Mouse (Mus musculus): ENCODE results near the gene Sept8. TPM values are rescaled to one million over a fixed set of nuclear protein-coding genes. Genes with fewer than 3 reads are reported as not detected.

Gene Sept8
- polyA plus RNA-seq, 1 experiment from 2014 or later, result 21.6 TPM

- ATAC-seq (ENCODE audit: low FRiP score) (peak; percentile 24; the same call in 1 of the 2 replicates), DNase-seq (ENCODE audit: low spot score) (peak; percentile 42)
- no peak overlapping the region for H3K9ac ChIP-seq
- no peaks in the 10 kb centered on the region for H3K9me3 ChIP-seq (ENCODE audit: control insufficient read depth, low read length)
- H3K4me3 ChIP-seq (replicated peaks; ENCODE audit: low read length), result no peak overlapping the region
- no peaks in the 10 kb centered on the region for H3K36me3 ChIP-seq (replicated peaks; ENCODE audit: control insufficient read depth, insufficient read depth)
- no peak overlapping the region for H3K4me2 ChIP-seq (replicated peaks)
- H3K27ac ChIP-seq, result 0 out of 2 replicates have a peak overlapping the region, but pooled peaks have one; percentile 16
- H3K4me1 ChIP-seq (replicated peaks; ENCODE audit: control insufficient read depth, insufficient read depth, low read length), result peaks cover 12% of the 10 kb centered on the region; the same call in 1 of the 2 replicates
- 4% methylated on average over 8 of the region's 8 CpGs for WGBS
- peaks cover 23% of the 10 kb centered on the region for H3K27me3 ChIP-seq (ENCODE audit: control insufficient read depth, insufficient read depth, low read length)
Measured at GRCm38 (mm10) chr11:53491954-53492401, 27.1 kb upstream of the Sept8 start.

GRCm38 (mm10) chr11:53493243-53493955 is 25.7 kb upstream of the Sept8 start:
- DNase-seq (ENCODE audit: low spot score), result no peak
- H3K4me2 ChIP-seq (replicated peaks), result no peak overlapping the region
- H3K27me3 ChIP-seq (ENCODE audit: control insufficient read depth, insufficient read depth, low read length), result peaks cover 13% of the 10 kb centered on the region
- no peak overlapping the region for H3K4me3 ChIP-seq (replicated peaks; ENCODE audit: low read length)
- no peak overlapping the region for H3K27ac ChIP-seq
- H3K36me3 ChIP-seq (replicated peaks; ENCODE audit: control insufficient read depth, insufficient read depth), result no peaks in the 10 kb centered on the region
- 18% methylated on average over 3 of the region's 3 CpGs for WGBS
- 0 out of 2 replicates have a peak, but pooled peaks cover 9% of the 10 kb centered on the region for H3K4me1 ChIP-seq (replicated peaks; ENCODE audit: control insufficient read depth, insufficient read depth, low read length)
- no peak for ATAC-seq (ENCODE audit: low FRiP score)
- no peak overlapping the region for H3K9ac ChIP-seq
- H3K9me3 ChIP-seq (ENCODE audit: control insufficient read depth, low read length), result no peaks in the 10 kb centered on the region

- 0 out of 2 replicates have a peak overlapping the region, but pooled peaks have one; percentile 51 for H3K27ac ChIP-seq
Measured at GRCm38 (mm10) chr11:53495417-53495816, 23.6 kb upstream of the Sept8 start.

GRCm38 (mm10) chr11:53496946-53497345 is 22.1 kb upstream of the Sept8 start:
- H3K4me1 ChIP-seq (replicated peaks; ENCODE audit: control insufficient read depth, insufficient read depth, low read length), result 0 out of 2 replicates have a peak, but pooled peaks cover 6% of the 10 kb centered on the region
- H3K27me3 ChIP-seq (ENCODE audit: control insufficient read depth, insufficient read depth, low read length), result peaks cover 32% of the 10 kb centered on the region
- 76% methylated on average over 6 of the region's 6 CpGs for WGBS
- H3K4me3 ChIP-seq (replicated peaks; ENCODE audit: low read length), result no peak overlapping the region
- H3K9me3 ChIP-seq (ENCODE audit: control insufficient read depth, low read length), result no peaks in the 10 kb centered on the region
- no peaks in the 10 kb centered on the region for H3K36me3 ChIP-seq (replicated peaks; ENCODE audit: control insufficient read depth, insufficient read depth)
- DNase-seq (ENCODE audit: low spot score) (no peak), ATAC-seq (ENCODE audit: low FRiP score) (no peak)
- no peak overlapping the region for H3K9ac ChIP-seq
- H3K4me2 ChIP-seq (replicated peaks), result no peak overlapping the region
- no peak overlapping the region for H3K27ac ChIP-seq

More at GRCm38 (mm10) chr11:53495417-53495816, 23.6 kb upstream of the Sept8 start:
- WGBS, result 16% methylated on average over 6 of the region's 6 CpGs
- Histone ChIP-seq H3K9ac (no peak overlapping the region), H3K27me3 (ENCODE audit: control insufficient read depth, insufficient read depth, low read length) (peaks cover 22% of the 10 kb centered on the region), H3K36me3 (replicated peaks; ENCODE audit: control insufficient read depth, insufficient read depth) (no peaks in the 10 kb centered on the region), H3K4me2 (replicated peaks) (no peak overlapping the region), H3K9me3 (ENCODE audit: control insufficient read depth, low read length) (no peaks in the 10 kb centered on the region), H3K4me3 (replicated peaks; ENCODE audit: low read length) (no peak overlapping the region), H3K4me1 (replicated peaks; ENCODE audit: control insufficient read depth, insufficient read depth, low read length) (0 out of 2 replicates have a peak, but pooled peaks cover 9% of the 10 kb centered on the region)
- DNase-seq (ENCODE audit: low spot score) (no peak), ATAC-seq (ENCODE audit: low FRiP score) (no peak)

GRCm38 (mm10) chr11:53500569-53500968 is 18.5 kb upstream of the Sept8 start:
- no peak overlapping the region for H3K4me2 ChIP-seq (replicated peaks)
- H3K36me3 ChIP-seq (replicated peaks; ENCODE audit: control insufficient read depth, insufficient read depth), result no peaks in the 10 kb centered on the region
- H3K4me1 ChIP-seq (replicated peaks; ENCODE audit: control insufficient read depth, insufficient read depth, low read length), result 0 out of 2 replicates have a peak, but pooled peaks cover 3% of the 10 kb centered on the region
- no peak overlapping the region for H3K4me3 ChIP-seq (replicated peaks; ENCODE audit: low read length)
- no peaks in the 10 kb centered on the region for H3K9me3 ChIP-seq (ENCODE audit: control insufficient read depth, low read length)
- peaks cover 32% of the 10 kb centered on the region for H3K27me3 ChIP-seq (ENCODE audit: control insufficient read depth, insufficient read depth, low read length)
- WGBS, result 13% methylated on average over 11 of the region's 11 CpGs
- no peak overlapping the region for H3K27ac ChIP-seq
- ATAC-seq (ENCODE audit: low FRiP score) (no peak), DNase-seq (ENCODE audit: low spot score) (no peak)
- no peak overlapping the region for H3K9ac ChIP-seq

GRCm38 (mm10) chr11:53502039-53502765 is 16.9 kb upstream of the Sept8 start:
- ATAC-seq (ENCODE audit: low FRiP score) (no peak), DNase-seq (ENCODE audit: low spot score) (no peak)
- H3K27ac ChIP-seq, result no peak overlapping the region
- H3K27me3 ChIP-seq (ENCODE audit: control insufficient read depth, insufficient read depth, low read length), result peaks cover 24% of the 10 kb centered on the region; the same call in 1 of the 2 replicates
- WGBS, result 84% methylated on average over 8 of the region's 8 CpGs
- H3K9me3 ChIP-seq (ENCODE audit: control insufficient read depth, low read length), result no peaks in the 10 kb centered on the region
- no peak overlapping the region for H3K4me3 ChIP-seq (replicated peaks; ENCODE audit: low read length)
- no peak overlapping the region for H3K4me2 ChIP-seq (replicated peaks)
- no peak overlapping the region for H3K9ac ChIP-seq
- H3K4me1 ChIP-seq (replicated peaks; ENCODE audit: control insufficient read depth, insufficient read depth, low read length), result no peaks in the 10 kb centered on the region
- no peaks in the 10 kb centered on the region for H3K36me3 ChIP-seq (replicated peaks; ENCODE audit: control insufficient read depth, insufficient read depth)

- H3K4me3 ChIP-seq (replicated peaks; ENCODE audit: low read length), result no peak overlapping the region
- no peaks in the 10 kb centered on the region for H3K9me3 ChIP-seq (ENCODE audit: control insufficient read depth, low read length)
- H3K27me3 ChIP-seq (ENCODE audit: control insufficient read depth, insufficient read depth, low read length), result peaks cover 18% of the 10 kb centered on the region; the same call in 1 of the 2 replicates
- no peak overlapping the region for H3K9ac ChIP-seq
- no peak overlapping the region for H3K27ac ChIP-seq
- H3K36me3 ChIP-seq (replicated peaks; ENCODE audit: control insufficient read depth, insufficient read depth), result no peaks in the 10 kb centered on the region
- DNase-seq (ENCODE audit: low spot score) (no peak), ATAC-seq (ENCODE audit: low FRiP score) (no peak)
- 89% methylated on average over 5 of the region's 5 CpGs for WGBS
- no peak overlapping the region for H3K4me2 ChIP-seq (replicated peaks)
- H3K4me1 ChIP-seq (replicated peaks; ENCODE audit: control insufficient read depth, insufficient read depth, low read length), result no peaks in the 10 kb centered on the region
Measured at GRCm38 (mm10) chr11:53503738-53504137, 15.3 kb upstream of the Sept8 start.

GRCm38 (mm10) chr11:53504376-53504775 is 14.7 kb upstream of the Sept8 start:
- WGBS, result 95% methylated on average over 8 of the region's 8 CpGs

GRCm38 (mm10) chr11:53505026-53505663 is 13.9 kb upstream of the Sept8 start:
- DNase-seq (ENCODE audit: low spot score) (peak; percentile 49), ATAC-seq (ENCODE audit: low FRiP score) (no peak)

More at GRCm38 (mm10) chr11:53504376-53504775, 14.7 kb upstream of the Sept8 start:
- Histone ChIP-seq H3K4me1 (replicated peaks; ENCODE audit: control insufficient read depth, insufficient read depth, low read length) (no peaks in the 10 kb centered on the region), H3K9ac (no peak overlapping the region), H3K27me3 (ENCODE audit: control insufficient read depth, insufficient read depth, low read length) (peaks cover 16% of the 10 kb centered on the region; the same call in 1 of the 2 replicates), H3K9me3 (ENCODE audit: control insufficient read depth, low read length) (no peaks in the 10 kb centered on the region), H3K27ac (no peak overlapping the region), H3K4me2 (replicated peaks) (no peak overlapping the region), H3K36me3 (replicated peaks; ENCODE audit: control insufficient read depth, insufficient read depth) (no peaks in the 10 kb centered on the region), H3K4me3 (replicated peaks; ENCODE audit: low read length) (no peak overlapping the region)
- ATAC-seq (ENCODE audit: low FRiP score), result no peak
- no peak for DNase-seq (ENCODE audit: low spot score)

More at GRCm38 (mm10) chr11:53505026-53505663, 13.9 kb upstream of the Sept8 start:
- H3K36me3 ChIP-seq (replicated peaks; ENCODE audit: control insufficient read depth, insufficient read depth), result no peaks in the 10 kb centered on the region
- H3K4me1 ChIP-seq (replicated peaks; ENCODE audit: control insufficient read depth, insufficient read depth, low read length), result no peaks in the 10 kb centered on the region
- WGBS, result 37% methylated on average over 5 of the region's 5 CpGs
- no peaks in the 10 kb centered on the region for H3K9me3 ChIP-seq (ENCODE audit: control insufficient read depth, low read length)
- no peak overlapping the region for H3K4me2 ChIP-seq (replicated peaks)
- no peak overlapping the region for H3K9ac ChIP-seq
- no peak overlapping the region for H3K27ac ChIP-seq
- peaks cover 14% of the 10 kb centered on the region; the same call in 1 of the 2 replicates for H3K27me3 ChIP-seq (ENCODE audit: control insufficient read depth, insufficient read depth, low read length)
- H3K4me3 ChIP-seq (replicated peaks; ENCODE audit: low read length), result no peak overlapping the region
